Mouse (Mus musculus) bone marrow macrophage, adult 2 months (primary cell): ENCODE results near the gene Magi2.

ENCODE experiments used
- CTCF ChIP-seq: IDR thresholded peaks from 2 replicates; pipeline ENCODE4 v1.5.1; 2012; ENCODE audit warnings: low read depth, mild to moderate bottlenecking, low read length, moderate library complexity
- POLR2A ChIP-seq: IDR thresholded peaks from 2 replicates; pipeline ENCODE4 v1.6.1; 2012; ENCODE audit warnings: mild to moderate bottlenecking, low read depth, low read length, borderline replicate concordance

DNA sequence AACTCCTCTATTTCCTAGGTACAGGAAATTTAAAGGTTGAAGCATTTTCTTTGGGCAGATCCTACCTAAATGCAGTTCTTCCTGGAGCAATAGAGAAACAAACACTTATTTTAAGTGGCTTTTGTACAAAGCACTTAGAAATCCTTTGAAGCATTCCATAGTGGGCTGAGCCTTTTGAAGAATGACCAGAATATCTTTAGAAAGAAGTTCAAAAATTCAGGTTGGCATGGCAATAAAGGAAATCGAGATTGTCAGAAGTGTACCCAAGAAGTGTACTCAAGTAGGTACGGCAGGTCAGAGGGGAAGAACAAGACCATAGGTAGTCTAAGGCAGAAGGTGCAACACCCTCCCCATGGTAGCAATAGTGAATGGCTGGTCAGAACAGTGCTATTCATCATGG, 1332.5 kb downstream of the Magi2 start:
- TF ChIP-seq POLR2A (no peak), CTCF (no peak)
